Mouse (Mus musculus): ENCODE results near the gene Zfp335.
A peak's percentile ranks its signal among the peaks of the same experiment; 100 is the strongest.
"Not testable (repeated sequence)": the region's sequence is repeated elsewhere in the genome, so short reads cannot be mapped to it uniquely, and the experiment has no call there.

Gene Zfp335

DNA sequence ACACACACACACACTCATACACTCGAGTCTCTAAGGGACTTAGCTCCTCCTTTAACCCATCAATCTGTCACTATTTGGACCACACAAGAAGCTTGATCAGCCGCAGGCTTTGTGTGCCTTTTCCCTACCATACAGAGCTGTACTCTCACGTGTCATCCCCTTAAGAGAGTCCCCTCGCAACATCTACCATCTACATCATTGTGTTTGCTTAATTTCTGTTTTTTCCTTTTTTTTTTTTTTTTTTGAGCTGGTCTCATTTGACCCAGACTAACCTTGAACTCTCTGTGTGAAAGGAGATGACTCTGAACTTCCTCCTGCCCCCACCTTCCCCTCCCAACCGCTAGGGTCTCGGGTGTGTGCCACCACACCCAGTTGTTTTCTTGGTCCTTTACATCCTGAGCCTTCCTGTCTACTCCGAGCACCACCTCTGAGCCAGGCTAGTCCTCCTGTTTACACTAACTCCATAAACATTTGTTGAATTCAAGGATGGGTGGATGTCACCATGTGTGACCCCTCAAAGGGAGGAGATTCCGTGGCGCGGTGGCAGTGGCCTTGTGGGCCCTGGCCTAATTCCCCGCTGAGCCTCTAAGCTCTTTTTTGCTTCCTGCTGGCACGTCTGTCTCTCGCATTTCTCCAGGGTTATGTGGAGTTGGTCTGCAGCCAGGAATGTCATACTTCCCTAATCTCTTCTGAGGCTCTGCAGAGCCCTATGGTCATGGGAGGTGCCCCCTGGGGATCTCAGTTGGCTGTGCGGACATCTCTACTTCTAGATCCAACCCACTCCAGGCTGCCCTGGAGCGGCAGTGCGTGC is 44.6 kb downstream of the Zfp335 start:
- DNase-seq (ENCODE audit: low read depth): peak; percentile 70

- no peak for DNase-seq (ENCODE audit: low read depth)
These were observed 47.0 kb downstream of the Zfp335 start for GRCm38 (mm10) chr2:164864593-164864992.

GRCm38 (mm10) chr2:164863411-164863810 is 48.1 kb downstream of the Zfp335 start:
- DNase-seq (ENCODE audit: low read depth): not testable (repeated sequence)

- peak; percentile 89 for DNase-seq (ENCODE audit: low read depth)
These were observed 49.2 kb downstream of the Zfp335 start for GRCm38 (mm10) chr2:164862179-164862861.

DNA sequence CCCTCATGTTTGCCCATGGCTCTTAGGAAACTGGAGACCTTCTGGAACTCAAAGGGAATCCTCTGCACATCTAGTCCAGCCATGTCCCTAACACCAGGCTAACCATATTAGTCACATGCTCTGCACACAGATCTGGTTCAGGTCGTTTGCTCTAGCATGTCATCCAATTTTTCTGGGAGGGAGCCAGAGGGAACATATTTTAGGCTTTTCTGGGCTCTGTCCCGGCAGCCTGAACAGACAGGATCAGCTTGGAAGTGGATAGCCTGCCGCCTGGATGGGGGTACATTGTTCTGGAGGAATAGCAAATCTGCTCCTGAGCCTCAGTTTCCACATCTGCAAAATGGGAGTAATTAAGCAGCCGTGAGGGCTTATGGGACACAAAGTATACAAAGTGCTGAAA is 50.5 kb downstream of the Zfp335 start:
- no peak for DNase-seq (ENCODE audit: low read depth)

- peak; percentile 34 for DNase-seq (ENCODE audit: low read depth)
These were observed 51.7 kb downstream of the Zfp335 start for GRCm38 (mm10) chr2:164859640-164860432.

- DNase-seq (ENCODE audit: low read depth): peak; percentile 45
These were observed 52.4 kb downstream of the Zfp335 start for GRCm38 (mm10) chr2:164859155-164859554.

DNA sequence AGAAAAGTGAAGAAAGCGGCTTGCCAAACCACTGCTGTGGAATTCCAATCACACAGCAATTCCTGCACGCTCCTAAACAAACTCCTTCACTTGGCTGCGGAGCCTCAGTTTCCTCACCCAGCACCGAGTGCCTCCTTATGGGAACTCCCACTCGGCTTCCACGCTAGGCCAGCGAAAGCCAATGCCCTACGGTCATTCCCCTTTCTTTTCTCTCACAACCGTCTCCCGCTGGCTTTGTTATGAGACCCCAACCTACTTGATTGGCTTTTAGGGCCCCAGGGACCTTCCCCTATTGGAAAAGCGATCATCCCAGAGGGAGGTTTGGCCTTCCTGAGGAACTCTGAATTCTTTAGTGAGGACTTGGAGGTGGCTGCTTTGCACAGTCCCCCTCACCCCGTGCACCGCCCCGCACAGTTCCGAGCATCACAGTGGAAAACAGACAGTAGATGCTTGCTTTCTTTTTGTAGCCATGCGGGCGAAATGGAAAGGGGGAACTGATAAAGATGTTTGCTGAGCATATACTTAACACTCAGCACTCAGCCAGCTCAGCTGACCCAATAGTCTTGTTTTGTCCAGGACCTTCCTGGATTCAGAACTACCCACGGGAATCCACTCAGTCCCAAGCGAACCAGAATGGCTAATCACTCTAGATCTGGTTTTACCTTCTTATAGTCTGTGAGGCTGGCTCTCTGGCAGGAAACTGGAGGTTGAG is 53.6 kb downstream of the Zfp335 start:
- no peak for DNase-seq (ENCODE audit: low read depth)

DNA sequence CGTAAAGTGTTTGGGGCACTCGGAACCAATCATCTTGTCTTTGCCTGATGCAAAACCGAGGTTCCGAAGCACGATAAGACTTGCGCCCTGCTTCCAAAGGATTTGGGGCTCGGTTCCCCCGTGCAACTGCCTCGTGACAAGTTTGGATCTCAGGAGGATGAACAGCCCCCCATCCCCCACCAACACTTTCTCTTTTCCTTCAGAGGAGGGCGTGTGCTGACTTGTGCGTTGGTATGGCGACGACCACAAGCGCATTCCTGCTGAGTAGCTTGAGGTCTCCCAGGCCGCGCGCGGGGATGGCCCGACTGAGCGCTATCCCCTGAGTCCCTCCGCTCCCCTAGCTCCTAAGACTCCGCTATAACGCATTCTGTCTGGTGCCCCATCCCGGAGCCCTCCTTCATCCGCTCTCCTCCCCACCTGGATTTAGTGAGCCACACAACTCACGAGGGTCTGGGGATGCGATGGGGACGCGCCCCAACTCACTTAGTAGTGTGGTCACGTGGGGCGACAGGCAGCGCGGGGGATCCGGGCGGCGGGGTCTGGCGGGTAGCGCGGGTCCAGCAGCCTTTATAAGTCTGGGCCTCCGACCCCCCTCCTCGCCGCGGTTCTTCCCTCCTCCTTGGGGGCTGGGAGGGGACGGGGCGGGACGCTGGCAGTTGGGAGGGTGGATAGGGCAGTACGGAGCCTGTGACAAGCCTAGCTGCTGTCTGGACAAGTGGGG is 54.3 kb downstream of the Zfp335 start, which contains the start of gene Pltp:
Gene Pltp, minus strand, starts transcription at position 611 of the 721 bp plus-strand sequence.
- DNase-seq (ENCODE audit: low read depth): peak; percentile 83

DNA sequence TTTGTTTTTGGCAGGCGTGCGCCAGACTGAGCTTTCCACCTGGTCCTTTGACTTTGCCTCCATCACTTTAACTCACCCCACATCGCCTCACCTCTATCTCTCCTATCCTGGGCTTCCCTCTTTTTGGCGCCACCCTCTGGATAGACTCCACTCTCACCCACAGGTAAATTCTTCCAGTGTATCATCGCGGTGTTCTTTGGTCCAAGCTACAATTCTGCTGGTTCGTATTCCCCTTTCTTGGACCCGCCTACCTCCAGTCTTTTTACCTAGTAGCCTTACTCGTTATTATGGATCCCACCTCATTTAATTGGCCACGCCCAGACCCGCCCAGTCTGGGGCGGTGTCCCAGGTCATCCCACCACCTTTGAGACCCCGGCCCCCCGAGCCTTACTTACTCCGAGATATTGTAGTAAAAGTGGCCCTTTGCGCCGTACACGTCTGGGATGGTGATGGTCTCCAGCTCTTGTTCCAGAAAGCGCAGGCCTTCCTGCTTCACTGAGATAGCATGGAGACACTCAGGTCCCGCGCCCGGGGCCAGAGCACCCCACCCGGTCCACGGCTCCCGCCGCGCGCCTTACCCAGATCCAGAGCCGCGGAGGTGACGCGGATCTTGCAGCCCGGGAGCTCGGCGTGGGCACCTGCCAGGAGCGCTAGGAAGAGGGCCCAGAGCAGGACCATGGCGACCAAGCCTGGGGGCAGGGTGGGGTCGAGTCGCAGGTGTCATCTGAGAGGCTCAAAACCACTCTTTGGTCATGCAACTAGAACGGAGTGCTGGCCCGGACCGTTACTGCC is 55.1 kb downstream of the Zfp335 start:
- peak; percentile 22 for DNase-seq (ENCODE audit: low read depth)

DNA sequence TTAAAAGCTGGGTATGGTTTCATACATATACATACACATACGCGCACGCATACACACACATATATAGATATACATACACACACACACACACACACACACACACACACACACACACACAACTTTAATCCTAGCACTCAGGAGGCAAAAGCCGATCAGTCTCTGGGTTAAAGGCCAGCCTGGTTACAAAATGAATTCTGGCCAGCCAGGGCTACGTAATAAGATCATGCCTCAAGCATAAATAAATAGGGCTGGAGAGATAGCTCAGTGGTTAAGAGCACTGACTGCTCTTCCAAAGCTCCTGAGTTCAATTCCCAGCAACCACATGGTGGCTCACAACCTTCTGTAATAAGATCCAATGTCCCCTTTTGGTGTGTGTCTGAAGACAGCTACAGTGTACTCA is 56.0 kb downstream of the Zfp335 start:
- DNase-seq (ENCODE audit: low read depth): not testable (repeated sequence)

DNA sequence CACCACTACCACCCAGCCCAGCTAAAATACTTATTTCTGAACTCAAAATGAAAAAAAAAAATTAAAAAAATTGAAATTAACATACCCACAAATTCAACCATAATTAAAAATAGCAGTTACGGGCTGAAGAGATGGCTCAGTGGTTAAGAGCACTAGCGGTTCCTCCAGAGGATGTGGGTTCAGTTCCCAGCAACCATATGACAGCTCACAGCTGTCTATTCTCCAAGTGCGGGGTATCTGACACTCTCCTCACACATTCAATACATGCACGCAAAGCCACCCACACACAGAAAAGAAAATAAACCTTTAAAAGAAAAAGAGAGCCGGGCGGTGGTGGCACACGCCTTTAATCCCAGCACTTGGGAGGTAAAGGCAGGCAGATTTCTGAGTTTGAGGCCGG is 61.5 kb downstream of the Zfp335 start:
- DNase-seq (ENCODE audit: low read depth): no peak

- peak; percentile 51 for DNase-seq (ENCODE audit: low read depth)
These were observed 65.8 kb downstream of the Zfp335 start for GRCm38 (mm10) chr2:164845782-164846181.
